Mouse (Mus musculus) thymus, postnatal 36 days (tissue): ENCODE results near the gene Arid4b.
"Not testable (repeated sequence)": the region's sequence is repeated elsewhere in the genome, so short reads cannot be mapped to it uniquely, and the experiment has no call there.

ENCODE experiments used
- DNase-seq, 2 experiments: peaks; one replicate each; pipeline ENCODE4 v3.0.0; 2022; ENCODE audit warnings: mixed read lengths in 2 of 2

Arid4b gene

GRCm38 (mm10) chr13:14063013-14063941 is at the start of gene Arid4b, which contains the start of gene Ggps1:
TSS of gene Arid4b (plus strand) at chr13:14063232.
TSS of gene Ggps1 (minus strand) at chr13:14063488.
- peak; percentile 92 to 97 for DNase-seq

- no peak for DNase-seq
Observed at GRCm38 (mm10) chr13:14014001-14014400, 49.0 kb upstream of the Arid4b start.

- DNase-seq: no peak
Observed at GRCm38 (mm10) chr13:14014540-14014939, 48.5 kb upstream of the Arid4b start.

- no peak for DNase-seq
Observed at GRCm38 (mm10) chr13:14015609-14016008, 47.4 kb upstream of the Arid4b start.

- no peak for DNase-seq
Observed at GRCm38 (mm10) chr13:14018283-14018682, 44.7 kb upstream of the Arid4b start.

GRCm38 (mm10) chr13:14018852-14019251 is 44.2 kb upstream of the Arid4b start:
- DNase-seq: no peak

- DNase-seq: not testable (repeated sequence)
Observed at GRCm38 (mm10) chr13:14021417-14021816, 41.6 kb upstream of the Arid4b start.

GRCm38 (mm10) chr13:14025554-14025953 is 37.5 kb upstream of the Arid4b start:
- no peak for DNase-seq

GRCm38 (mm10) chr13:14026154-14026820 is 36.7 kb upstream of the Arid4b start:
- DNase-seq: no peak

GRCm38 (mm10) chr13:14033309-14034072 is 29.5 kb upstream of the Arid4b start:
- no peak for DNase-seq

- DNase-seq: no peak
Observed at GRCm38 (mm10) chr13:14034073-14034348, 29.0 kb upstream of the Arid4b start.

- not testable (repeated sequence) for DNase-seq
Observed at GRCm38 (mm10) chr13:14035352-14035751, 27.7 kb upstream of the Arid4b start.

- DNase-seq: no peak
Observed at GRCm38 (mm10) chr13:14035875-14036630, 27.0 kb upstream of the Arid4b start.

GRCm38 (mm10) chr13:14038911-14039291 is 24.1 kb upstream of the Arid4b start:
- DNase-seq: no peak

GRCm38 (mm10) chr13:14039292-14039965 is 23.6 kb upstream of the Arid4b start, which contains the start of gene Tbce:
TSS of gene Tbce (minus strand) at chr13:14039638.
- DNase-seq: peak; percentile 90 to 92

- no peak for DNase-seq
Observed at GRCm38 (mm10) chr13:14040186-14040585, 22.8 kb upstream of the Arid4b start.

GRCm38 (mm10) chr13:14043851-14044250 is 19.2 kb upstream of the Arid4b start:
- no peak for DNase-seq

GRCm38 (mm10) chr13:14044521-14044920 is 18.5 kb upstream of the Arid4b start:
- DNase-seq: no peak

- no peak for DNase-seq
Observed at GRCm38 (mm10) chr13:14049878-14050277, 13.2 kb upstream of the Arid4b start.

GRCm38 (mm10) chr13:14056801-14057200 is 6.2 kb upstream of the Arid4b start:
- no peak for DNase-seq

GRCm38 (mm10) chr13:14059582-14059981 is 3.5 kb upstream of the Arid4b start:
- no peak for DNase-seq
